Mouse (Mus musculus) hindbrain, embryonic 11.5 days (tissue): ENCODE data around the gene Olfr629. TPM values are rescaled to one million over a fixed set of nuclear protein-coding genes. Genes with fewer than 3 reads are reported as not detected.
"Not testable (repeated sequence)": the region's sequence is repeated elsewhere in the genome, so short reads cannot be mapped to it uniquely, and the experiment has no call there.

Source experiments
- ATAC-seq: fragments of 200-750 bp; cut with Nextera tagmentation; 2 replicates; pipeline ENCODE4 v1.8.0; 2017; ENCODE audit warnings: mild to moderate bottlenecking, moderate TSS enrichment, moderate library complexity; ENCODE audit not compliant: low FRiP score
- DNase-seq: peaks from one replicate; pipeline ENCODE4 v3.0.0-alpha.2; 2015; ENCODE audit warnings: low spot score
- H3K27ac ChIP-seq: fragments of 300-500 bp; sonication (generic); 2 replicates; pipeline ENCODE4 v1.5.1; 2014; ENCODE audit warnings: mild to moderate bottlenecking, low read depth, low read length
- H3K27me3 ChIP-seq: fragments of 300-500 bp; sonication (generic); 2 replicates; pipeline ENCODE4 v1.6.1; 2014; ENCODE audit warnings: mild to moderate bottlenecking, low read length, moderate library complexity, mixed read lengths; ENCODE audit not compliant: control insufficient read depth, insufficient read depth
- H3K36me3 ChIP-seq: fragments of 300-500 bp; sonication (generic); 2 replicates; pipeline ENCODE4 v1.6.1; 2014; ENCODE audit warnings: mild to moderate bottlenecking, low read length, moderate library complexity, mixed read lengths; ENCODE audit not compliant: control insufficient read depth, insufficient read depth
- H3K4me1 ChIP-seq: fragments of 300-500 bp; sonication (generic); replicated peaks from 2 replicates; pipeline ENCODE4 v1.6.1; 2014; ENCODE audit warnings: low read length, mixed read lengths; ENCODE audit not compliant: control insufficient read depth, insufficient read depth
- H3K4me2 ChIP-seq: fragments of 300-500 bp; sonication (generic); replicated peaks from 2 replicates; pipeline ENCODE4 v1.6.1; 2014; ENCODE audit warnings: mild to moderate bottlenecking, low read depth, low read length
- H3K4me3 ChIP-seq: fragments of 300-500 bp; sonication (generic); 2 replicates; pipeline ENCODE4 v1.5.1; 2014; ENCODE audit warnings: low read depth, low read length
- H3K9ac ChIP-seq: fragments of 300-500 bp; sonication (generic); 2 replicates; pipeline ENCODE4 v1.6.1; 2014; ENCODE audit warnings: low read depth, low read length
- H3K9me3 ChIP-seq: fragments of 300-500 bp; sonication (generic); 2 replicates; pipeline ENCODE4 v1.6.1; 2016; ENCODE audit warnings: low read length; ENCODE audit not compliant: control insufficient read depth
- WGBS: fragments of 180-500 bp; shearing (Covaris S2); extraction: QIAGEN DNeasy Blood & Tissue Kit; methylation state at CpG from one replicate; pipeline ENCODE4 v1.1.7; 2014; 5-methylcytosine and 5-hydroxymethylcytosine counted together
- polyA plus RNA-seq: library from polyadenylated mRNA; unstranded; fragments of >200 nt; fragmentation: Nextera tagmentation; extraction: Ambion mirVana; gene quantifications from 2 replicates; pipeline ENCODE4 v1.2.1, GENCODE M21; 2014

Olfr629 gene
- polyA plus RNA-seq, 1 experiment from 2014 or later, result not detected

DNA sequence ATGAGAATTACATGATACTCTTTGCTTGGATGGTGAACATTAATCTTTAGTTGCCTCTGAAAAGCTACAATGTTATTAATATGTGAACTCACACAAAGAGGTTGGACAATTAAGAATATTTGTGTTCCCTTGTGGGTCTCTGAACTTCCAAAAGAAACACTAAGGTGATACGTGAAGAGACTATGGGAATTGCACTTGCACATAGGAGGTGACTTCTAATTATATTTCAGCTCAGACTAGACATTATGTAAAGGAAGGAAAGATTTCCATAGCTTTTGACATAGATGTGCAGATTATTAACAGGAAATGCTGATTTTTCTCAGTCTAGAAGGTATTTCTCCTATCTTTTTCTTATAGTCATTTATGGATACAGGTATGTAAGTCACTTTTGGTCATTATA, 14.7 kb downstream of the Olfr629 start, which contains the start of gene Olfr628:
Olfr628 (plus strand) TSS at position 301 of the 400 bp plus-strand sequence.
- Histone ChIP-seq H3K27me3 (no peaks in the 10 kb centered on the region), H3K36me3 (no peaks in the 10 kb centered on the region), H3K9ac (no peak within 1 kb of the TSS), H3K27ac (no peak within 1 kb of the TSS), H3K9me3 (no peaks in the 10 kb centered on the region), H3K4me2 (no peak within 1 kb of the TSS), H3K4me3 (no peak within 1 kb of the TSS), H3K4me1 (no peaks in the 10 kb centered on the region)
- ATAC-seq (no peak), DNase-seq (no peak)
- WGBS, result 90% methylated on average over 1 of the region's 1 CpGs

DNA sequence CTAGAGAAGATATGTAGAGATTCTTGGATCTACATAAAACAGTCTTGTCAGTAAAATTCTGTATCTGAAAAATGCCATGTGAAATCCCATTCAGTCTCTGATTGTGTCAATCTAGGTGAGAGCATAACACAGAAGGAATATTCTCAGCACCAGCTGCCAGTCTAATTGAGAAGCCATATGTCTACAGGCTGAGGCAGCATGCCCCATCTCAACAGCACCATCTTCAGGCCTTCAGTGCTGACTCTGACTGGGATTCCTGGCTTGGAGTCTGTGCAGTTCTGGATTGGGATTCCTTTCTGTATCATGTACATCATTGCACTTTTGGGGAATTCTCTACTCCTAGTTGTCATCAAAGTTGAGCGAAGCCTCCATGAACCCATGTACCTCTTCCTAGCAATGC, 28.3 kb downstream of the Olfr629 start:
- 100% methylated on average over 1 of the region's 1 CpGs for WGBS
- not testable (repeated sequence) for DNase-seq, H3K36me3 ChIP-seq, H3K4me2 ChIP-seq, H3K4me1 ChIP-seq, H3K9me3 ChIP-seq, H3K27ac ChIP-seq, ATAC-seq, H3K9ac ChIP-seq, H3K27me3 ChIP-seq, H3K4me3 ChIP-seq

DNA sequence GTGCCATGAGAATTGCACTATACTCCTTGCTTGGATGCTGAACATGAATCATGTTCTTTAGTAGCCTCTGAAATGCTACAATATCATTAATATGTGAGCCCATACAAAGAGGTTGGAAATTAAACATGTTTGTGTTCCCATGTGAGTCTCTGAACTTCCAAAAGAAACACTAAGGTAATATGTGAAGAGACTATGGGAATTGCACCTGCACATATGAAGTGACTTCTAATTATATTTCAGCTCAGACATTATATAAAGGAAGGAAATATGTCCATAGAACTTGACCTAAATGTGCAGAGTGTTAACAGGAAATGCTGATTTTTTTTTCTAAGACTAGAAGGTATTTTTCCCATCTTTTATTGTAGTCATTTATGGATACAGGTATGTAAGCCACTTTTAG, 30.4 kb downstream of the Olfr629 start, which contains the start of gene Olfr243:
Olfr243 (plus strand) TSS at position 301 of the 400 bp plus-strand sequence.
- Histone ChIP-seq H3K4me1 (no peaks in the 10 kb centered on the region), H3K27me3 (no peaks in the 10 kb centered on the region), H3K27ac (no peak within 1 kb of the TSS), H3K36me3 (no peaks in the 10 kb centered on the region), H3K4me2 (no peak within 1 kb of the TSS), H3K4me3 (no peak within 1 kb of the TSS), H3K9ac (no peak within 1 kb of the TSS), H3K9me3 (no peaks in the 10 kb centered on the region)
- no peak for DNase-seq
- no peak for ATAC-seq

DNA sequence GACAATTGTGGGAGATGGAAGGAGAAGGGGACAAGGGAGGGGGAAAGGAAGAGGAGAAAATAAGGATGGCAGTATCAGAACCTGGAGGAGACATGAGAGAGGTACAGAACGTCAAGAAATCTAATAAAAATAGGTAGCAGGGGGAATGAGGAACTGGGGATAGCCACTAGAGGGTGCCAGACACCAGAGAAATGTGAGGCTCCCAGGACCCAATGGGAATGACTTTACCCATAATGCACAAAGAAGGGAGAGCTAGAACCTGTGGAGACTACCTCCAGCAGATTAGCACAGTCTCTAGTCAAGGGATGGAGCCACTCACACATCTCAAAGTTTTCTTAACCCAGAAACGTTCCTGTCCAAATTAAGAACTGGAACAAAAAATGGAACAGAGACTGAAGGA, 32.7 kb downstream of the Olfr629 start:
- no peak overlapping the region for H3K4me3 ChIP-seq
- H3K27me3 ChIP-seq, result no peaks in the 10 kb centered on the region
- no peaks in the 10 kb centered on the region for H3K9me3 ChIP-seq
- DNase-seq, result no peak
- no peak overlapping the region for H3K9ac ChIP-seq
- ATAC-seq, result no peak
- no peak overlapping the region for H3K4me2 ChIP-seq
- H3K4me1 ChIP-seq, result no peaks in the 10 kb centered on the region
- WGBS, result 41% methylated on average over 2 of the region's 2 CpGs
- H3K27ac ChIP-seq, result no peak overlapping the region
- H3K36me3 ChIP-seq, result no peaks in the 10 kb centered on the region

DNA sequence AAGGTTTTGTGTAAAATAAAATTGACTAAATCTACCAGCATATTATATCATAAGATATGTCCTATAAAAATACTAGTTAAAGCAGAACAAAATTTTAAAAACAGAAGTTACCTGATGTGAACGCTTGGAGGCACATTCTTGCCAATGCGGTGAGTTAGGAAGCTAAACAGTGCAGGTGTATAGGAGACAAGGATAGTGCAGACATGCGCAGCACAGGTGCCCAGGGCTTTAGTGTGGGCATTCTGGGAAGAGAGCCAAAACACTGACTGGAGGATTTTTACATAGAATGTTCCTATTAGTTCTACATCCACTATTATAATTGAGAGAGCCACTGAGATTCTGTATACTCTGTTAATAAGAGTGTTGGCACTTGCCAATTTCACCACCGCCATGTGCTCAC, 45.3 kb downstream of the Olfr629 start:
- no peak overlapping the region for H3K4me2 ChIP-seq
- 94% methylated on average over 4 of the region's 4 CpGs for WGBS
- ATAC-seq, result no peak
- H3K27me3 ChIP-seq, result no peaks in the 10 kb centered on the region
- no peak overlapping the region for H3K27ac ChIP-seq
- H3K9ac ChIP-seq, result no peak overlapping the region
- no peaks in the 10 kb centered on the region for H3K4me1 ChIP-seq
- H3K36me3 ChIP-seq, result no peaks in the 10 kb centered on the region
- DNase-seq, result no peak
- no peak overlapping the region for H3K4me3 ChIP-seq
- no peaks in the 10 kb centered on the region for H3K9me3 ChIP-seq

Other genes with a start within 250 kb of the Olfr629 start
- gene Olfr609, start 246.9 kb downstream of the Olfr629 start, polyA plus RNA-seq, result not detected in 2 replicates
- gene Olfr610, start 232.8 kb downstream of the Olfr629 start, polyA plus RNA-seq, result not detected in 2 replicates
- gene Olfr611, start 224.1 kb downstream of the Olfr629 start, polyA plus RNA-seq, result not detected in 2 replicates
- gene Olfr612, start 202.2 kb downstream of the Olfr629 start, polyA plus RNA-seq, result not detected in 2 replicates
- gene Olfr613, start 196.9 kb downstream of the Olfr629 start, polyA plus RNA-seq, result not detected in 2 replicates
- not detected in 2 replicates for gene Olfr615, start 188.9 kb downstream of the Olfr629 start, polyA plus RNA-seq
- not detected in 2 replicates for gene Olfr616, start 175.8 kb downstream of the Olfr629 start, polyA plus RNA-seq
- gene Olfr617, start 171.9 kb downstream of the Olfr629 start, polyA plus RNA-seq, result 0.29 TPM in 1 of 2 replicates, not detected in the other
- gene Olfr618, start 154.8 kb downstream of the Olfr629 start, polyA plus RNA-seq, result 0.09 TPM in 1 of 2 replicates, not detected in the other
- not detected in 2 replicates for gene Olfr619, start 144.4 kb downstream of the Olfr629 start, polyA plus RNA-seq
- not detected in 2 replicates for gene Olfr620, start 132.4 kb downstream of the Olfr629 start, polyA plus RNA-seq
- not detected in 2 replicates for gene Olfr622, start 102.2 kb downstream of the Olfr629 start, polyA plus RNA-seq
- gene Olfr623, start 81.2 kb downstream of the Olfr629 start, polyA plus RNA-seq, result not detected in 2 replicates
- 0.03 and 0.04 TPM in 2 replicates for gene Olfr624, start 73.8 kb downstream of the Olfr629 start, polyA plus RNA-seq
- not detected in 2 replicates for gene Olfr625-ps1, start 62.2 kb downstream of the Olfr629 start, polyA plus RNA-seq
- not detected in 2 replicates for gene Olfr243, start 30.3 kb downstream of the Olfr629 start, polyA plus RNA-seq
- not detected in 2 replicates for gene Olfr628, start 14.6 kb downstream of the Olfr629 start, polyA plus RNA-seq
- not detected in 2 replicates for gene Olfr630, start 12.4 kb upstream of the Olfr629 start, polyA plus RNA-seq
- not detected in 2 replicates for gene Olfr69, start 26.7 kb upstream of the Olfr629 start, polyA plus RNA-seq
- gene Olfr68, start 34.8 kb upstream of the Olfr629 start, polyA plus RNA-seq, result not detected in 2 replicates
- not detected in 2 replicates for gene Olfr67, start 46.9 kb upstream of the Olfr629 start, polyA plus RNA-seq
- 658 and 732 TPM in 2 replicates for gene Hbb-bt, start 69.1 kb upstream of the Olfr629 start, polyA plus RNA-seq
- gene Hbb-bs, start 83.2 kb upstream of the Olfr629 start, polyA plus RNA-seq, result 266 and 269 TPM in 2 replicates
- not detected in 2 replicates for gene Hbb-bh2, start 95.6 kb upstream of the Olfr629 start, polyA plus RNA-seq
- 2,447 and 2,531 TPM in 2 replicates for gene Hbb-bh1, start 98.2 kb upstream of the Olfr629 start, polyA plus RNA-seq
- gene Hbb-y, start 108.3 kb upstream of the Olfr629 start, polyA plus RNA-seq, result 10,698 and 10,834 TPM in 2 replicates
- gene Olfr66, start 141.3 kb upstream of the Olfr629 start, polyA plus RNA-seq, result not detected in 2 replicates
- not detected in 2 replicates for gene Olfr64, start 149.5 kb upstream of the Olfr629 start, polyA plus RNA-seq
- gene Olfr65, start 158.5 kb upstream of the Olfr629 start, polyA plus RNA-seq, result not detected in 2 replicates
- not detected in 2 replicates for gene Olfr631, start 183.9 kb upstream of the Olfr629 start, polyA plus RNA-seq
- gene Olfr632, start 189.4 kb upstream of the Olfr629 start, polyA plus RNA-seq, result 0.13 TPM in 1 of 2 replicates, not detected in the other
- not detected in 2 replicates for gene Olfr633, start 199.5 kb upstream of the Olfr629 start, polyA plus RNA-seq
- not detected in 2 replicates for gene Olfr635, start 226.2 kb upstream of the Olfr629 start, polyA plus RNA-seq